Mouse (Mus musculus): ENCODE measurements around the gene Knop1. TPM values are rescaled to one million over a fixed set of nuclear protein-coding genes. Genes with fewer than 3 reads are reported as not detected.

Gene Knop1
- 4.2 and 7.1 TPM in 2 replicates for polyA plus RNA-seq (2012; ENCODE audit: low replicate concordance)

GRCm38 (mm10) chr7:118855877-118856304 lies at the start of gene Knop1:
Gene Knop1, minus strand, starts transcription at chr7:118856254.

GRCm38 (mm10) chr7:118855171-118855876 lies 730 bp downstream of the Knop1 start, which contains the start of gene Iqck:
Gene Iqck, plus strand, starts transcription at chr7:118855752.

Other genes with a start within 250 kb of the Knop1 start
- 40.2 and 121 TPM in 2 replicates for gene Gde1, start 150.5 kb downstream of the Knop1 start, polyA plus RNA-seq (2012; ENCODE audit: low replicate concordance)
- gene Ccp110, start 143.7 kb downstream of the Knop1 start, polyA plus RNA-seq (2012; ENCODE audit: low replicate concordance), result 0.39 and 3.0 TPM in 2 replicates
- 8.6 and 15.1 TPM in 2 replicates for gene Vps35l, start 116.0 kb downstream of the Knop1 start, polyA plus RNA-seq (2012; ENCODE audit: low replicate concordance)
- gene Iqck, start 502 bp downstream of the Knop1 start, polyA plus RNA-seq (2012; ENCODE audit: low replicate concordance), result 0.45 TPM in 1 of 2 replicates, not detected in the other
- 0.13 TPM in 1 of 2 replicates, not detected in the other for gene Gprc5b, start 139.0 kb upstream of the Knop1 start, polyA plus RNA-seq (2012; ENCODE audit: low replicate concordance)